25 mouse cellular contexts compared by ENCODE assay signal in the genomic region with DNA sequence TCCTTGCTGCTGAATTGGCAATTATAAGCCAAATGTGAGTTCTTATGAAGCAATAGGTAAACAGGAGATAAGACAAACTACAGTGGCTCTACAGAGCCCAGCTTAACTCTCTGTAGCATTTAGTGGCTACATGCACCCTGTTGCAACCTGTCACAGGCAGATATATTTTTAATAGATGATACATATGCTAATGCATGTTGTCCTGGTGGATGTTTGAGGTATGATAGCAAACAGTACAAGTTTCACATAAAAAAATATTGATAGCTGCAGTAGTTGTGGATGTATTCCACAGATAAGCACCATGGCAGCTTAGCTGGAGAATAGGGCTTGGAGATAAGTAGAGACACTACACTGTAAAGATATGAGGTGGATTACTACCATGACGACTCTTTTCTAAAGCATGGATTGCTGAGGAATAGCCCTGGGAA.
DNase-seq lines count a peak whose midpoint lies in the region; ATAC-seq and TF ChIP-seq lines count a peak whose summit lies in the region.
"Had no signal": no experiment of that assay in that cellular context is flagged by ENCODE, and none has a peak within 500 bp of the region (broad histone marks: within the 10 kb centered on the region; RNA-seq: fewer than 3 reads in every experiment).

No protein-coding gene starts in this region.

- no peak for TF ChIP-seq CTCF in liver, adult 2 months (IDR thresholded peaks at IDR 0.05; ENCODE audit: low read depth, low read length)
- no peak for TF ChIP-seq CTCF in G1E (IDR thresholded peaks at IDR 0.05; ENCODE audit: low read depth, low read length)
- no peak for TF ChIP-seq CTCF in MEL (IDR thresholded peaks at IDR 0.05 in 2 of 3, conservative IDR thresholded peaks at IDR 0.05 in 1 of 3; ENCODE audit: control insufficient read depth in 1 of 3, insufficient read depth in 1 of 3, low read depth in 2 of 3, low read length in 3 of 3, poor library complexity in 1 of 3, severe bottlenecking in 1 of 3)

- TF ChIP-seq EP300 in MEL (IDR thresholded peaks at IDR 0.05; ENCODE audit: low read depth in 1 of 2, low read length in 2 of 2) = peak; percentile 48 to 71; a peak in 3 of 4 replicates

- no peaks in the 10 kb centered on the region; the same call in 1 of the 2 replicates for H3K9me3 ChIP-seq in G1E (replicated peaks)
- no peaks in the 10 kb centered on the region; the same call in 1 of the 2 replicates for H3K9me3 ChIP-seq in MEL (replicated peaks; ENCODE audit: insufficient read depth, low read length)
- no peaks in the 10 kb centered on the region for H3K9me3 ChIP-seq in liver, embryonic 12.5 days (replicated peaks)
- H3K9me3 ChIP-seq: embryonic facial prominence, embryonic 13.5 days; embryonic facial prominence, embryonic 15.5 days; forebrain, embryonic 10.5 days; forebrain, embryonic 12.5 days had no signal

- H3K36me3 ChIP-seq in liver, adult 2 months (ENCODE audit: control insufficient read depth, insufficient read depth, low read length) = no peaks in the 10 kb centered on the region
- H3K36me3 ChIP-seq in G1E (replicated peaks) (no peaks in the 10 kb centered on the region), MEL (ENCODE audit: control insufficient read depth in 1 of 2, insufficient read depth in 2 of 2, low read length in 2 of 2) (no peaks in the 10 kb centered on the region)
- H3K36me3 ChIP-seq in liver, embryonic 12.5 days = no peaks in the 10 kb centered on the region
- H3K36me3 ChIP-seq: embryonic facial prominence, embryonic 13.5 days; embryonic facial prominence, embryonic 15.5 days; forebrain, embryonic 10.5 days; forebrain, embryonic 12.5 days had no signal

- 70% methylated on average over 1 of the region's 1 CpGs for WGBS in liver, adult 2 months
- WGBS in liver, embryonic 12.5 days (ENCODE audit: insufficient replicate concordance) = 50% methylated on average over 1 of the region's 1 CpGs

- no peak for TF ChIP-seq RAD21 in MEL (IDR thresholded peaks at IDR 0.05; ENCODE audit: low read depth, low read length)

- peak; percentile 1 for DNase-seq in liver, adult 2 months (ENCODE audit: extremely low read depth, low read depth, low spot score)
- no peak for DNase-seq in liver
- no peak for DNase-seq in G1E (ENCODE audit: low spot score)
- peak; percentile 15 for DNase-seq in MEL (ENCODE audit: low read depth, low spot score)
- DNase-seq in adrenal gland, postnatal 36 days = no peak
- DNase-seq in cerebellum, postnatal 14 days = no peak
- DNase-seq in MN1 (ENCODE audit: low spot score) = no peak
- DNase-seq: adrenal gland, adult 2 months; adrenal gland, postnatal 10 days; adrenal gland, postnatal 25 days; cerebellum, adult 11-12 months; cerebellum, adult 2 months; cerebellum, adult 9-10 months; cerebellum, postnatal 10 days; cerebellum, postnatal 36 days; embryo, embryonic 11 days had no signal

- no peaks in the 10 kb centered on the region for H3K79me2 ChIP-seq in liver, adult 2 months (ENCODE audit: control insufficient read depth, insufficient read depth, low read length)
- H3K79me2 ChIP-seq in MEL (ENCODE audit: control insufficient read depth, insufficient read depth, low read length, poor library complexity) = no peaks in the 10 kb centered on the region

- H3K9ac ChIP-seq in liver, adult 2 months (ENCODE audit: low read depth, low read length) = no peak overlapping the region
- H3K9ac ChIP-seq in MEL (ENCODE audit: control insufficient read depth, low read depth, low read length, poor library complexity, severe bottlenecking) = no peak overlapping the region
- no peak overlapping the region for H3K9ac ChIP-seq in liver, embryonic 12.5 days
- H3K9ac ChIP-seq: embryonic facial prominence, embryonic 13.5 days; embryonic facial prominence, embryonic 15.5 days; forebrain, embryonic 12.5 days had no signal

- H3K27ac ChIP-seq in liver, adult 2 months (replicated peaks; ENCODE audit: insufficient read depth, low read depth, low read length) = no peak overlapping the region
- H3K27ac ChIP-seq in MEL (ENCODE audit: control insufficient read depth, low read depth, low read length) = no peak overlapping the region
- no peak overlapping the region for H3K27ac ChIP-seq in liver, embryonic 12.5 days
- H3K27ac ChIP-seq: embryonic facial prominence, embryonic 13.5 days; embryonic facial prominence, embryonic 15.5 days; forebrain, embryonic 10.5 days; forebrain, embryonic 12.5 days had no signal

- no peaks in the 10 kb centered on the region for H3K4me1 ChIP-seq in liver, adult 2 months (ENCODE audit: control insufficient read depth, insufficient read depth, low read length)
- peaks cover 9% of the 10 kb centered on the region; the same call in 1 of the 2 replicates for H3K4me1 ChIP-seq in G1E (ENCODE audit: insufficient read depth, low read depth, low read length)
- H3K4me1 ChIP-seq in MEL (ENCODE audit: control insufficient read depth in 1 of 2, insufficient read depth in 2 of 2, low read length in 2 of 2) = peaks cover 0 to 2% of the 10 kb centered on the region in 2 experiments; a peak in 1 of 4 replicates
- no peaks in the 10 kb centered on the region for H3K4me1 ChIP-seq in liver, embryonic 12.5 days
- H3K4me1 ChIP-seq: embryonic facial prominence, embryonic 13.5 days; embryonic facial prominence, embryonic 15.5 days; forebrain, embryonic 10.5 days; forebrain, embryonic 12.5 days had no signal

- TF ChIP-seq POLR2A in liver, adult 2 months (IDR thresholded peaks at IDR 0.05; ENCODE audit: extremely low read depth, insufficient read depth, low read length) = no peak
- no peak for TF ChIP-seq POLR2A in MEL (IDR thresholded peaks at IDR 0.05; ENCODE audit: control insufficient read depth in 1 of 2, insufficient read depth in 1 of 2, low read depth in 1 of 2, low read length in 2 of 2, poor library complexity in 1 of 2)

- H3K4me3 ChIP-seq in liver, adult 2 months (ENCODE audit: insufficient read depth, low read depth, low read length) = no peak overlapping the region
- H3K4me3 ChIP-seq in G1E (ENCODE audit: low read depth, low read length) = no peak overlapping the region
- H3K4me3 ChIP-seq in MEL (ENCODE audit: control insufficient read depth in 1 of 2, insufficient read depth in 1 of 2, low read depth in 2 of 2, low read length in 2 of 2) = no peak overlapping the region
- no peak overlapping the region for H3K4me3 ChIP-seq in liver, embryonic 12.5 days
- H3K4me3 ChIP-seq: embryonic facial prominence, embryonic 13.5 days; embryonic facial prominence, embryonic 15.5 days; erythroblast, embryonic 14.5 days; forebrain, embryonic 10.5 days; forebrain, embryonic 12.5 days had no signal

- H3K4me2 ChIP-seq in liver, embryonic 12.5 days = no peak overlapping the region
- H3K4me2 ChIP-seq: embryonic facial prominence, embryonic 13.5 days; embryonic facial prominence, embryonic 15.5 days; forebrain, embryonic 12.5 days had no signal

- H3K27me3 ChIP-seq in liver, adult 2 months (ENCODE audit: control insufficient read depth, insufficient read depth, low read length) = no peaks in the 10 kb centered on the region
- H3K27me3 ChIP-seq in G1E (ENCODE audit: insufficient read depth, low read length) (no peaks in the 10 kb centered on the region), MEL (ENCODE audit: control insufficient read depth in 1 of 2, insufficient read depth in 2 of 2, low read length in 2 of 2) (no peaks in the 10 kb centered on the region; a peak in 1 of 4 replicates)
- no peaks in the 10 kb centered on the region for H3K27me3 ChIP-seq in liver, embryonic 12.5 days (replicated peaks)
- H3K27me3 ChIP-seq: embryonic facial prominence, embryonic 13.5 days; embryonic facial prominence, embryonic 15.5 days; forebrain, embryonic 12.5 days; Patski had no signal

- ATAC-seq in G1E (ENCODE audit: extremely low read depth, insufficient number of reproducible peaks, low FRiP score, poor library complexity, severe bottlenecking) = peak; percentile 83
- ATAC-seq in liver, embryonic 12.5 days = 0 out of 2 replicates have a peak, but pooled peaks have one; percentile 44
- ATAC-seq: forebrain, embryonic 14.5 days; forebrain, embryonic 16.5 days; Patski had no signal

TF ChIP-seq in MEL, 35 proteins besides CTCF, POLR2A, EP300 and RAD21:
- TF ChIP-seq BHLHE40 (IDR thresholded peaks at IDR 0.05; ENCODE audit: borderline replicate concordance, low read depth, low read length) (no peak), ETS1 (IDR thresholded peaks at IDR 0.05; ENCODE audit: low read depth, low read length) (peak; percentile 31; the same call in 1 of the 2 replicates), GATA1 (IDR thresholded peaks at IDR 0.05; ENCODE audit: low read depth, low read length) (peak; percentile 25; the same call in 1 of the 2 replicates), CHD2 (IDR thresholded peaks at IDR 0.05; ENCODE audit: low read length) (no peak), TAL1 (IDR thresholded peaks at IDR 0.05; ENCODE audit: low read length) (0 out of 2 replicates have a peak, but pooled peaks have one; percentile 17), TCF12 (IDR thresholded peaks at IDR 0.05; ENCODE audit: low read depth, low read length) (peak; percentile 81; the same call in 1 of the 2 replicates)

Comparison
In these comparisons a context has a peak if more than half of its experiments do, and no peak if none do; other contexts are left out.
1. DNase-seq: peak in liver, adult 2 months (single experiment) and MEL (single experiment); none in liver (single experiment), G1E (single experiment), adrenal gland, postnatal 36 days (0 of 2), cerebellum, postnatal 14 days (0 of 2) and MN1 (single experiment).